Mouse (Mus musculus) frontal cortex, adult 2 months (tissue): ENCODE data around the gene Zdhhc17. TPM values are rescaled to one million over a fixed set of nuclear protein-coding genes. Genes with fewer than 3 reads are reported as not detected.

Experiments
- DNase-seq, 2 experiments: peaks; one replicate each; pipeline ENCODE4 v3.0.0; 2022; ENCODE audit warnings: low spot score in 1 of 2; ENCODE audit errors: extremely low spot score in 1 of 2
- polyA plus RNA-seq: library from polyadenylated mRNA; depleted of rRNA; stranded (reverse); fragments of >200 nt; gene quantifications from 2 replicates; pipeline ENCODE4 v1.2.3, GENCODE M21; 2012

Zdhhc17 gene
- polyA plus RNA-seq, 1 experiment: 97.1 TPM

DNA sequence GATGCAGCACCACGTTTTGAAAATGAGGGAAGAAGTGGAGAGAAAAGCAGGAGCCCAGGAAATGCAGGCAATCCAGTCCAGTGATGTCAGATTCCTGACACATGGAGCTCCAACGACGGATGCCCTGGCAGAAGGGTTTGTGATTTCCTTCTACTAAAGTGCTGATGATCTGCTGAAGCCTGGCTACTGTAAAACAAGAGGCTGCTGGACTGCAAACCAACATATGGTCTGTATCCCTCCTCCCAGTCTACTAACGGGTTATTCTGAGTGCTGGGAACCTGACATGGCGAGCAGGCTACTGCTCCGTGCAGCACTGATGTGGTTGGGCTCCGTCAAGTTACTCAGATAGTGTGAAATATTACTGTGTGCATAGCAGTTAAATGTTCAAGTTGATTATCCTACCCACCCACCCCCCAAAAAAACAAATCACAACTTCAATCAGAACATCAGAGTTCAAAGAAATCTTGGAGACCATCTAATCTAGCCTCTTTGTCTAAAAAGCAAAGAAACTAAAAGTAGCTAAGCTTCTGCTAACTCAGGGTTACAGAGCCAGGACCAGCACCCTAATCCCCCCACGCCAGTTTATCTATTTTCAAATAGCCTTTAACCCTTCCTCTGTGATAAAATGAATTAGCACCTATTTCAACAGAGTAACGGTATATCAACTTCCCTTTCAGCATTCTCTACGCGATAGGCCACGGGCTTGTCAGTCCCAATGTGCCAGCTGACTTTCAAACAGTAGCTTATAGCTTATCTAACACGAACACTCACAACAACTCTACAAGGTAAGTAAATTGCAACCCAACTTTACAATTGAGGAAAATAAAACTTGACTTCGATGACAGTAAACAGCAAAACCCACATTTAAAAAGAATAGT lies 4.1 kb downstream of the Zdhhc17 start:
- DNase-seq: no peak

GRCm38 (mm10) chr10:111004220-111004619 lies 5.7 kb downstream of the Zdhhc17 start:
- DNase-seq: no peak

DNA sequence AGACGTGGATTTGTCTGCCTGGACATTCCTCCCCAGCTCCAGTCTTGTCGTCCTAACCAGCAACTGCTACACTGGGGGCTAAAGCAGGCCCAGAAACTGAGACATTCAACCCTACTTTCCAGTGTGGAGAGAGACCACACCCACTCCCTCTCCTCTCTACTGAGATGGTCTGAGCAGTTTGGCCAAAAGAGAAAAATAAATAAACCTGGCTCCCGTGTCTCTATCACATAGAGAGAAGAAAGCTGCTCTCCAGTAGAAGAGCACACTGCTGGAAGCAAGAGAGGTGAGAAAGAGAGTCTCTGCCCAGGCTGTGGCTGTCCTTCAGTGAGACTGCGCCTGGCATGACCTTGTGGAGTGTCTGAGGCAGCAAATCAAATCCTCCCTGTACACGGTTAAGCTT lies 10.7 kb downstream of the Zdhhc17 start:
- DNase-seq: no peak

- DNase-seq: no peak
Observed at GRCm38 (mm10) chr10:110997180-110997579, 12.8 kb downstream of the Zdhhc17 start.

DNA sequence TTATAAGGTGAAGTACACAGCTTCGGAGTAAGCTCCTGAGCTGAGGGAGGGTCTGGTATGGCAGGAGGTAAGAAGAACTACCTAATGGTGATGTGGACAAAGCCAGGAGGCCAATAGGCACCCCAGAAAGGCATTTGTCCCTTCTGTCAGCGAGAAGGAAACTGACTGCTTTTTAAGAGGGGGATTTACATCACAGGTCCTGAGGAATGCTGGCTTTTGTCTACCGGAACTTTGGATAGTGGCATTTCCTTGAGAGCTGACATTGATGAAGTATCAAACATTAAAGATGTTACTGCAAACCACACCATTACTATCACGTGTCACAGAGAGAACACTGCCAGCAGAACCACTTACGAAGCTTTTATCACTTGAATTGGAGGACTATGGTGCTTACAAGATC lies 15.2 kb downstream of the Zdhhc17 start:
- DNase-seq: no peak

DNA sequence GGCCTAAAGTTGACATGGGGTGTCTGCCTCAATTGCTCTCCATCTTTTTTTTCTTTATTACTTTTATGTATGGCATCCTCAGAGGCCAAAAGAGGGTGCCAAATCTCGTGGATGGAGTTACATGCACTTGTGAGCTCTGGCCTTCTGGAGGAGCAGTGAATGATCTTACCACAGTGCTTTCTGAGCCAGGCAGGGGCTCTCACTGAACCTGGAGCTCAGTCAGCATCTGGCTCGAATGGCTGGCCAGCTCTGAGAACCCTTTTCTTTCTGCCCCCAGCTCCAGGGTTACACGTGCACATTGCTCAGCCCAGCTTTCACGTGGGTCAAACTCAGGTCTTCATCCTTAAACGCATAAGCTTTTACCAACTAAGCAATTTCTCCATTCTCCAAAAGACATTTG lies 16.7 kb downstream of the Zdhhc17 start:
- no peak for DNase-seq

GRCm38 (mm10) chr10:110992047-110992431 lies 17.9 kb downstream of the Zdhhc17 start:
- peak in 1 of 2 experiments; percentile 48 for DNase-seq

DNA sequence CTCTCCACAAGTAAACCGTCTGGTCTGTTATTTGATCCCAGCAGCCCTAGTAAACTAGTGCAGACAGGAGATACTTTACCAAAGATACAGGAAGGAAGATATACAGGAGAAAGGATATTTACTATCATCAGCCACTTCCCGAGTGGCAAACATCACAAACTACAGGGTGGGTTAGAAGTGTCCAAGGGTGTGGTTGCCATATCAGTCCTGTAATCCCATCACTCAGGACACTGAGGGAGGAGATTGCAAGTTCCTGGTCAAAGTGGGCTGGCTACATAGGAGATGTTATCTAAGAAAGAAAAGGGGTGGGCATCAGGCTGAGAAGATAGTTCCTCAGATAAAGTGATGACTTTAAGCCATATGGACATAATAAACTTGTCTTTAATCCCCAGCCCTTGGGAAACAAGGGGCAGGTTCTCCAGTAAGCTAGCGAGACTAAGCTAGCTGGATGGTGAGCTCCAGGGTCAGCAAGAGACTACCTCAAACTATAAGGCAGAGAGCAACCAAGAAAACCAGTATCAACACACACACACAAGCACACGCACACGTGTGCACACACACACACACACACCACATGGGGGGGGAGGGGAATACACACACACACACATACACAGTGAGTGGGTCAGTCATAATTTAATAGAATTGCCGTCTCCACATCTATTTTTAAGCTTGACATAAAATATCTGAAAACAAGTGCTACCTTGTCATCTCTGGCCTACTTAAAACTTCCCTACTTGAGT lies 18.5 kb downstream of the Zdhhc17 start:
- DNase-seq: no peak

GRCm38 (mm10) chr10:110989729-110990128 lies 20.2 kb downstream of the Zdhhc17 start:
- DNase-seq: peak in 1 of 2 experiments; percentile 58

- no peak for DNase-seq
Observed at GRCm38 (mm10) chr10:110986682-110987081, 23.3 kb downstream of the Zdhhc17 start.

DNA sequence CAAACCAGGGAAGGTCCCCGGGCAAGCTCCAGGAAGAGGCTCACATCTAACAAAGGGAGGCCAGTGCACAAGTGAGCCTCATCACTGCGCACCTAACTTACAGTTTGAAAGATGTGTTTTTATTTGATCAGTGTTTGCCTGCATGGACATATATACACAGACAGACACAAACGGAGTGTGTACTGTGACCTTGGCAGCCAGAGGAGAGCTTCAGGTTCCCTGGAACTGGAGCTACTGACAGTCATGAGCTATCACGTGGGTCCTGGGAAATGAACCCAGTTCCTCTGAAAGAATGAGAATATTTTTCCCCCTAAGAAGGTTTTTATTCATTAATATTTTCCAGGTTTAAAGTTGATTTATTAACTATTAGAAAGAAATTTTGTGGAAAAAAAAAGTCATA lies 27.2 kb downstream of the Zdhhc17 start:
- DNase-seq: no peak

DNA sequence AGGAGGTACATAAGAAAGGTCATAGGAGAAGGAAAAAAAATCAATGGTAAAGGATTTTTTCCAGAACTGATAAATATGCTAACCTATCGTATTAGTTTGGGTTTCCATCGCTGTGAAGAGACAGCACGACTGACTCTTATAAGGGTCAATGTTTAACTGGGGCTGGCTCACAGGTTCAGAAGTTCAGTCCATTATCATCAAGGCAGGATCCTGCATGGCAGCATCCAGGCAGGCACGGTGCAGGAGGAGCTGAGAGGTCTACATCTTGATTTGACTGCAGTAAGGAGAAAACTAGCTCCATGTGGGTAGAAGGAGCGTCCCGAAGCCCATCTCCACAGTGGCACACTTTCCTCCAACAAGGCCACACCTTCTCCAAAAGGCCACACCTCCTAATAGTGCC lies 29.5 kb downstream of the Zdhhc17 start:
- DNase-seq: no peak

DNA sequence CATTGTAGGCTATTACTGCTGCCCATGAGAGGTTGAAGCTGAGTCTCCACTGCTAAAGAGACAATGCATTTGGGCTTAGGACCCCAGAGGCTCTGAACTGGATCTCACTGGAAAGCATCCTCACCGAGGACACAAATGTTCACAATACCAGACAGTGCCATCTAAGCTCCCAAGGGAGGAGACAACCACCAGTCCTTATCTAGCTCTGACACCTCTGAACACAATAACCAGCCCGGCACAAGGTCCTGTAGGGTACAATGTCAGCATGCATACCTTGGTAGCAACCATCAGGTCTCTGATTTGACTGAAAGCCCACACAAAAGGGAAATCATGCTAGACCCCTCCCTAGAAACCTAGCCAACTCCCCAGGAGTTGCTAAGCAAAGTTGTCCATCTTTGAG lies 30.5 kb downstream of the Zdhhc17 start:
- DNase-seq: no peak

DNA sequence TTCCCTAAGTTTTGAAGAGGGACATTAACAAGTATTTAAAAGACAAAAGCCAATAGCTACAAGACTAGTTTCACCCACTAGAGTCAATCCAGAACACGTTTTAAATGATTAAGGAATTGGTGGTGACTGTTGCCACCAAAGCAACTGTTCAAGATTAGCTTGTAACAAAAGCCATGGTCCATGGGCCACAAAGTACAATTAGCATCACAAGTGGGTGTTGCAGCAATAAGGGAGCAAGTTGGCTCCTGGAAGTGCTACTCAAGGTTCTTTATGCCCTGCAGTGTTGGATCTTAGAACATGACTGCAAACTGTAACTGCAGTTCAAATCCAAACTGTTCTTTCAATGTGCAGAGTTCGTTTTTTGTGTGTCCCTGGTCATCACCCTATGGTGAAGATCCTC lies 32.6 kb downstream of the Zdhhc17 start:
- no peak for DNase-seq

GRCm38 (mm10) chr10:110976046-110976445 lies 33.9 kb downstream of the Zdhhc17 start:
- peak in 1 of 2 experiments; percentile 63 for DNase-seq

GRCm38 (mm10) chr10:110974885-110975284 lies 35.1 kb downstream of the Zdhhc17 start:
- no peak for DNase-seq

DNA sequence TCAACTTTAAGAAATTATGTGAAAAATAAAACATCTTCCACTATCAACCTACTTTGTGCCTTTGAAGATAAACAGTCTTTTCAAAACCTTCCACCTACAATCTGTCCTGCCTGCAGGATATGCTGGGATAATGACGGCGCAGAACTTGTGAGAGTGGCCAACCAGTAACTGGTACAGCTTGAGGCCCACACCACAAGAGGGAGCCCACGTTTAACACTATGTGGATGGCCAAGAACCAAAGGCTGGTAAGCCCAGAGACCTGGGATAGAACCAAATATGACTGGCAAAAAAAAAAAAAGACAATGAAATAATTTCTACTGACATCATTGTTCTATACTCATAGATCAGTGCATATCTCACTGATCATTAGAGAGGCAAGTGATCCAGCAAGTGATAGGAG lies 35.5 kb downstream of the Zdhhc17 start:
- peak in 1 of 2 experiments; percentile 78 for DNase-seq

- DNase-seq: no peak
Observed at GRCm38 (mm10) chr10:110971998-110972397, 37.9 kb downstream of the Zdhhc17 start.

- DNase-seq: no peak
Observed at GRCm38 (mm10) chr10:110971483-110971882, 38.5 kb downstream of the Zdhhc17 start.

GRCm38 (mm10) chr10:110971044-110971443 lies 38.9 kb downstream of the Zdhhc17 start:
- no peak for DNase-seq

- no peak for DNase-seq
Observed at GRCm38 (mm10) chr10:110962172-110962571, 47.8 kb downstream of the Zdhhc17 start.

DNA sequence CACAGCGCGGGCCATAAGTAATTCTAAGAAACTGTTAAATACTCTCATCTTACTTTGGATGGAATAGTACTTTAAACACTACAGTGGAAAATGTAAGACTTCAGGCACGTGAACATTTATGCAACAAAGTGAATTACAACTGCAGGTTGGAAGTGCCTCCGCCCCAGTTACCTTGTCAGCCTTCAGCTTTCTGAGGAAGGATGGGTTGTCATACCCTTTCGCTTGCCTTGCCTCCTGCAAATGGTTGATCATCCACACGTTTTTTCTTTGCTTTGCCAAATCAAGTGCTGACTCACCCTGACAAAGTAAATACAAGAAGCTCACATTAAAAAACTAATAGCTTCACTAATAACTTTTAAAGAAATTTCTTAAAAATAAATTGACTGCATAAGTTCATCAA lies 49.1 kb downstream of the Zdhhc17 start:
- no peak for DNase-seq
